Mouse (Mus musculus) liver, adult 2 months (tissue): ENCODE results near the gene Yjefn3. TPM values are rescaled to one million over a fixed set of nuclear protein-coding genes. Genes with fewer than 3 reads are reported as not detected.

Experiments
- DNase-seq: peaks from one replicate; pipeline ENCODE4 v3.0.0-alpha.2; 2011; ENCODE audit warnings: low read depth, low spot score; ENCODE audit errors: extremely low read depth
- H3K27ac ChIP-seq: fragments of 200-500 bp; replicated peaks from 2 replicates; pipeline ENCODE4 v1.5.1; 2012; ENCODE audit warnings: low read depth, mild to moderate bottlenecking, control low read depth, inconsistent platforms, low read length; ENCODE audit not compliant: insufficient read depth
- H3K27me3 ChIP-seq: fragments of 200-500 bp; 2 replicates; pipeline ENCODE4 v1.6.1; 2012; ENCODE audit warnings: mild to moderate bottlenecking, moderate library complexity, low read length, inconsistent platforms; ENCODE audit not compliant: control insufficient read depth, insufficient read depth
- H3K36me3 ChIP-seq: fragments of 200-500 bp; 2 replicates; pipeline ENCODE4 v1.6.1; 2012; ENCODE audit warnings: low read length, inconsistent platforms; ENCODE audit not compliant: control insufficient read depth, insufficient read depth
- H3K4me1 ChIP-seq: fragments of 200-500 bp; 2 replicates; pipeline ENCODE4 v1.6.1; 2011; ENCODE audit warnings: low read length; ENCODE audit not compliant: control insufficient read depth, insufficient read depth
- H3K4me3 ChIP-seq: fragments of 200-500 bp; 2 replicates; pipeline ENCODE4 v1.5.1; 2011; ENCODE audit warnings: low read depth, mild to moderate bottlenecking, control low read depth, low read length, moderate library complexity; ENCODE audit not compliant: insufficient read depth
- H3K79me2 ChIP-seq: fragments of 200-500 bp; 2 replicates; pipeline ENCODE4 v1.6.1; 2012; ENCODE audit warnings: inconsistent platforms, mild to moderate bottlenecking, low read length, moderate library complexity; ENCODE audit not compliant: control insufficient read depth, insufficient read depth
- H3K9ac ChIP-seq: fragments of 200-500 bp; 2 replicates; pipeline ENCODE4 v1.6.1; 2012; ENCODE audit warnings: low read depth, mild to moderate bottlenecking, control low read depth, inconsistent platforms, low read length
- CTCF ChIP-seq: fragments of 200-500 bp; IDR thresholded peaks from 2 replicates; pipeline ENCODE4 v1.5.1; 2011; ENCODE audit warnings: low read depth, low read length, control low read depth
- POLR2A ChIP-seq: fragments of 200-500 bp; IDR thresholded peaks from 2 replicates; pipeline ENCODE4 v1.6.1; 2011; ENCODE audit warnings: low read length, control low read depth; ENCODE audit not compliant: insufficient read depth; ENCODE audit errors: extremely low read depth
- WGBS: fragments of 180-500 bp; shearing (Covaris S2); methylation state at CpG from one replicate; pipeline ENCODE4 v1.1.7; 2018; 5-methylcytosine and 5-hydroxymethylcytosine counted together
- polyA plus RNA-seq: library from polyadenylated mRNA; depleted of rRNA; stranded (reverse); fragments of >200 nt; gene quantifications from 2 replicates; pipeline ENCODE4 v1.2.3, GENCODE M21; 2012
- total RNA-seq: library from RNA; depleted of rRNA; stranded (reverse); fragments of >200 nt; gene quantifications from 2 replicates; pipeline ENCODE4 v1.2.3, GENCODE M21; 2014

Yjefn3 gene
- total and polyA plus RNA-seq, 2 experiments, result 0.83 to 2.0 TPM

- H3K4me1 ChIP-seq, result no peaks in the 10 kb centered on the region
- WGBS, result 61% methylated on average over 10 of the region's 10 CpGs
- peaks cover 8% of the 10 kb centered on the region for H3K27me3 ChIP-seq
- H3K4me3 ChIP-seq, result no peak overlapping the region
- no peaks in the 10 kb centered on the region for H3K36me3 ChIP-seq
- no peak for TF ChIP-seq POLR2A
- TF ChIP-seq CTCF, result no peak
- H3K27ac ChIP-seq, result no peak overlapping the region
- H3K9ac ChIP-seq, result no peak overlapping the region
- no peak for DNase-seq
- H3K79me2 ChIP-seq, result no peaks in the 10 kb centered on the region
Measured at GRCm38 (mm10) chr8:69876097-69876496, 26.4 kb downstream of the Yjefn3 start.

- WGBS, result 85% methylated on average over 13 of the region's 13 CpGs
- Histone ChIP-seq H3K9ac (no peak overlapping the region), H3K36me3 (no peaks in the 10 kb centered on the region), H3K79me2 (no peaks in the 10 kb centered on the region), H3K27me3 (no peaks in the 10 kb centered on the region), H3K27ac (no peak overlapping the region), H3K4me1 (no peaks in the 10 kb centered on the region), H3K4me3 (no peak overlapping the region)
- TF ChIP-seq CTCF (0 out of 2 replicates have a peak, but pooled peaks have one; percentile 0), POLR2A (no peak)
- no peak for DNase-seq
Measured at GRCm38 (mm10) chr8:69874654-69875053, 27.9 kb downstream of the Yjefn3 start.

DNA sequence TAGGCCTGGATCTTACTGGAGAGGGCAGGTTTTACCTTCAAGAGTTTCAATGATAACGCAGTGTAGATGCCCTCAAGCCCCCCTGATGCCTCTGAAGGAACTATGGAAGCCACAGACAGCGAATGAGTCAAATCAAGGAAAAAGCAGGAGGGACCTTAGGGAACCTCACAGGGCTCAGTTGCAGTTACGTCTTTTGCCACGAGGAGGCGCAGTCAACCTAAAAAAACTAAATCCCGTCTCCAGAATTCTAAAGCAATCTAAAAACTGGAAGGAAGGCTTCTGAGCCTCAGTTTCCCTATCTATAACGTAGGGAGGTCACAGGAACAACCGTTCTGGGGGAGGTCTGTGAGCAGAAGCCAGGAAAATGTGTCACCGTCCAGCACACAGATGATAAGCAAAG is 28.4 kb downstream of the Yjefn3 start:
- Histone ChIP-seq H3K4me3 (no peak overlapping the region), H3K27me3 (no peaks in the 10 kb centered on the region), H3K36me3 (no peaks in the 10 kb centered on the region), H3K27ac (no peak overlapping the region), H3K9ac (no peak overlapping the region), H3K4me1 (no peaks in the 10 kb centered on the region), H3K79me2 (no peaks in the 10 kb centered on the region)
- TF ChIP-seq POLR2A (no peak), CTCF (peak; percentile 68)
- WGBS, result 13% methylated on average over 9 of the region's 9 CpGs
- peak; percentile 39 for DNase-seq

DNA sequence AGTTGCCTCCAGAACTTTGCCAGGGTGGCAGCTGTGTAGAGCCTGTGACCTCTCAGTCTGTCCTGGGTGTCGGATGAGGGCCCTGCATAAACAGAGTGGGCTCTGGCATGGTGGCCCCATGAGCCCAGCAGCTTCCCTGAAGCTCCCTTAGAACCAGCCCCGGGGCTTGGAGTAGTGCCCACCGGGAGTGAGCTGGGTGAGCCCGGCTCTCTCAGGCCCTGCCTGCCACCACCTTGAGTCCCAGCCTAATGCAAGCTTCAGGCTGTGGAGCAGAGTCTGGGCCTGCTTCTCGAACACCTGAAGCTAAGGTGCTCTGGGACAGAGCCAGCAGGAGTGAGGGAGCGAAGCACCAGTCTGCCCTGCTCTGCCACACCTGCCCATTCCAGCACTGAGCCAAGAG is 31.6 kb downstream of the Yjefn3 start:
- Histone ChIP-seq H3K4me3 (no peak overlapping the region), H3K9ac (no peak overlapping the region), H3K79me2 (no peaks in the 10 kb centered on the region), H3K27ac (no peak overlapping the region), H3K27me3 (no peaks in the 10 kb centered on the region), H3K36me3 (no peaks in the 10 kb centered on the region), H3K4me1 (peaks cover 3% of the 10 kb centered on the region; the same call in 1 of the 2 replicates)
- DNase-seq, result no peak
- TF ChIP-seq CTCF, result no peak
- no peak for TF ChIP-seq POLR2A
- WGBS, result 78% methylated on average over 6 of the region's 6 CpGs

DNA sequence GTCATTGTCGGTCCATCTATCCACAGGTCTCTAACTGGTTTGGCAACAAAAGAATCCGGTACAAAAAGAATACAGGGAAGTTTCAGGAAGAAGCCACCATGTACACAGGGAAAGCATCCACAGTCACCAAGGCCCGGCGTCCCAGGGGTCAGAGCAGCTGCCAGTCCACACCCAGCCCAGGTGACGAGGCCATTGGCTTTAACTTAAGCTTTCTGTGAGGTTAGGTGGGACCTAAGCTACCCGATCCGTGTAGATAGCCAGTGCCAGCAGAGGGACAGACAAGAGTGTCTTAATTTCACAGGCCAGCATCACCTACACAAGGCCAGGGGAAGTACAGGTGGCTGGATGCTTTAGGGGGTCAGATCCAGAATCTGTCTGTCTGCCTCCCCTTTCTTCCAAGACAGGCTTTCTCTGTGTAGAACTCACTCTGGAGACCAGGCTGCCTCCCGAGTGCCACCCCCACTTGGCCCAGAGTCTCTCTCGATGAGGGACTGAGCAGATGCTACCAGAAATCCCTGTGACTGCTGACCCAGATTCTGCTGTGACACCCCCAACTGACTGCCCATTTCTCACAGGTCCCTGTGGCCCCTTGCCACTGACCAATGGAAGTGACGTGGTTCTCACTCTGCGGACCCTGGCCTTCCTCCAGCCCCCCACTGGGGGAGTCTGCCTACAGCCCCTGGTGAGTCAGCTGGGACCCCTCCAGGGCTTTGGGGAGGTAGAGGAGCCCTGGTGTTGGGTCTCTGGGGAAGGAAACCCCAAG is 32.3 kb downstream of the Yjefn3 start:
- no peaks in the 10 kb centered on the region for H3K36me3 ChIP-seq
- H3K4me3 ChIP-seq, result no peak overlapping the region
- no peak overlapping the region for H3K27ac ChIP-seq
- H3K79me2 ChIP-seq, result no peaks in the 10 kb centered on the region
- no peak overlapping the region for H3K9ac ChIP-seq
- peaks cover 3% of the 10 kb centered on the region; the same call in 1 of the 2 replicates for H3K4me1 ChIP-seq
- TF ChIP-seq POLR2A, result no peak
- TF ChIP-seq CTCF, result no peak
- H3K27me3 ChIP-seq, result no peaks in the 10 kb centered on the region
- DNase-seq, result no peak
- 88% methylated on average over 11 of the region's 11 CpGs for WGBS

- H3K27ac ChIP-seq, result no peak overlapping the region
- no peaks in the 10 kb centered on the region for H3K27me3 ChIP-seq
- no peaks in the 10 kb centered on the region for H3K79me2 ChIP-seq
- H3K4me3 ChIP-seq, result no peak overlapping the region
- no peak overlapping the region for H3K9ac ChIP-seq
- peak; percentile 72 for DNase-seq
- WGBS, result 63% methylated on average over 5 of the region's 5 CpGs
- TF ChIP-seq CTCF (no peak), POLR2A (no peak)
- no peaks in the 10 kb centered on the region for H3K36me3 ChIP-seq
- peaks cover 3% of the 10 kb centered on the region; the same call in 1 of the 2 replicates for H3K4me1 ChIP-seq
Measured at GRCm38 (mm10) chr8:69867696-69868326, 34.7 kb downstream of the Yjefn3 start.
